Mouse (Mus musculus): Measurements from ENCODE around the gene Tifab.
"Not testable (repeated sequence)": the region's sequence is repeated elsewhere in the genome, so short reads cannot be mapped to it uniquely, and the experiment has no call there.

Gene Tifab

GRCm38 (mm10) chr13:56178416-56179035, at the start of gene Tifab:
Gene Tifab (minus strand): TSS chr13:56178885.
- DNase-seq (ENCODE audit: low spot score) = no peak

- no peak for DNase-seq (ENCODE audit: low spot score)
Measured at GRCm38 (mm10) chr13:56226175-56226954, 47.7 kb upstream of the Tifab start.

- DNase-seq (ENCODE audit: low spot score) = no peak
Measured at GRCm38 (mm10) chr13:56223625-56224024, 44.9 kb upstream of the Tifab start.

- no peak for DNase-seq (ENCODE audit: low spot score)
Measured at GRCm38 (mm10) chr13:56222849-56223246, 44.2 kb upstream of the Tifab start.

- no peak for DNase-seq (ENCODE audit: low spot score)
Measured at GRCm38 (mm10) chr13:56221995-56222848, 43.5 kb upstream of the Tifab start.

- DNase-seq (ENCODE audit: low spot score) = no peak
Measured at GRCm38 (mm10) chr13:56221129-56221910, 42.6 kb upstream of the Tifab start.

- DNase-seq (ENCODE audit: low spot score) = no peak
Measured at GRCm38 (mm10) chr13:56219254-56219653, 40.6 kb upstream of the Tifab start.

- no peak for DNase-seq (ENCODE audit: low spot score)
Measured at GRCm38 (mm10) chr13:56216090-56216489, 37.4 kb upstream of the Tifab start.

GRCm38 (mm10) chr13:56214633-56215032, 35.9 kb upstream of the Tifab start:
- DNase-seq (ENCODE audit: low spot score) = no peak

GRCm38 (mm10) chr13:56209067-56209411, 30.4 kb upstream of the Tifab start:
- DNase-seq (ENCODE audit: low spot score) = no peak

GRCm38 (mm10) chr13:56208225-56209066, 29.8 kb upstream of the Tifab start:
- no peak for DNase-seq (ENCODE audit: low spot score)

GRCm38 (mm10) chr13:56199506-56199905, 20.8 kb upstream of the Tifab start:
- no peak for DNase-seq (ENCODE audit: low spot score)

GRCm38 (mm10) chr13:56197473-56198266, 19.0 kb upstream of the Tifab start:
- DNase-seq (ENCODE audit: low spot score) = peak; percentile 84

GRCm38 (mm10) chr13:56197031-56197430, 18.3 kb upstream of the Tifab start:
- no peak for DNase-seq (ENCODE audit: low spot score)

- not testable (repeated sequence) for DNase-seq (ENCODE audit: low spot score)
Measured at GRCm38 (mm10) chr13:56195824-56196223, 17.1 kb upstream of the Tifab start.

GRCm38 (mm10) chr13:56194181-56194580, 15.5 kb upstream of the Tifab start:
- DNase-seq (ENCODE audit: low spot score) = not testable (repeated sequence)

- no peak for DNase-seq (ENCODE audit: low spot score)
Measured at GRCm38 (mm10) chr13:56191225-56191624, 12.5 kb upstream of the Tifab start.

GRCm38 (mm10) chr13:56189688-56190087, 11.0 kb upstream of the Tifab start:
- DNase-seq (ENCODE audit: low spot score) = no peak

- DNase-seq (ENCODE audit: low spot score) = no peak
Measured at GRCm38 (mm10) chr13:56183687-56184086, 5.0 kb upstream of the Tifab start.

GRCm38 (mm10) chr13:56181424-56181823, 2.7 kb upstream of the Tifab start:
- DNase-seq (ENCODE audit: low spot score) = no peak
